Mouse (Mus musculus) ES-Bruce4 (cell line): ENCODE measurements around the gene Glipr1l3.

Experiments used
- CTCF ChIP-seq: IDR thresholded peaks from one replicate; pipeline ENCODE4 v1.8.1; 2011; ENCODE audit warnings: low read depth, low read length
- EP300 ChIP-seq: IDR thresholded peaks from 2 replicates; pipeline ENCODE4 v1.6.1; 2011; ENCODE audit warnings: low read depth, low read length; ENCODE audit not compliant: insufficient read depth
- POLR2A ChIP-seq: IDR thresholded peaks from one replicate; pipeline ENCODE4 v1.8.1; 2011; ENCODE audit warnings: low read length; ENCODE audit not compliant: insufficient read depth

- TF ChIP-seq CTCF, result no peak
- TF ChIP-seq POLR2A, result no peak
- TF ChIP-seq EP300, result no peak
Observed at GRCm38 (mm10) chr10:112203463-112203862, 43.3 kb upstream of the Glipr1l3 start.
